Mouse (Mus musculus): ENCODE measurements around the gene Clybl. TPM values are rescaled to one million over a fixed set of nuclear protein-coding genes. Genes with fewer than 3 reads are reported as not detected.

Clybl gene
- total RNA-seq, 2 experiments from 2014 or later = 17.9 to 23.4 TPM

DNA sequence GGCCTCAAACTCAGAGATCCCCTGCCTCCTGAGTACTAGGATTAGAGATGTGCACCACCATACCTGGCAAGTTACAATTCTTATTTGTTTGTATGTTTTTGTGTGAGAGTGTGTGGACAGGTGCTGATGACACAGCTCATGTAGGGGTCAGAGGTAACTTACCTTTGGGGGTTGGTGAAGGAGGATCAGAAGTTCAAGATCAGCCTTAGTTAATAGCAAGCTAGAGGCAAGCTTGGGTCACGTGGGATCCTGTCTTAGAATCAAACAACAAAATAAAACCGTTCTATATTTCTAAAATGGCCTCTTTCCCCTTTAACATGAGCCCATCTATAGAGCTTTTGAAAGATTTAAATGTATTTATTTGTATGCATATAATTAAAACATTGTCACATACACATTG, 9.0 kb downstream of the Clybl start:
- DNase-seq (ENCODE audit: low spot score in 2 of 2) = no peak
- intact Hi-C loops (cut with DNase I) = loop anchor here (10.0 kb wide), 1 partner anchor 1164 kb away; no protein-coding TSS in a partner anchor

DNA sequence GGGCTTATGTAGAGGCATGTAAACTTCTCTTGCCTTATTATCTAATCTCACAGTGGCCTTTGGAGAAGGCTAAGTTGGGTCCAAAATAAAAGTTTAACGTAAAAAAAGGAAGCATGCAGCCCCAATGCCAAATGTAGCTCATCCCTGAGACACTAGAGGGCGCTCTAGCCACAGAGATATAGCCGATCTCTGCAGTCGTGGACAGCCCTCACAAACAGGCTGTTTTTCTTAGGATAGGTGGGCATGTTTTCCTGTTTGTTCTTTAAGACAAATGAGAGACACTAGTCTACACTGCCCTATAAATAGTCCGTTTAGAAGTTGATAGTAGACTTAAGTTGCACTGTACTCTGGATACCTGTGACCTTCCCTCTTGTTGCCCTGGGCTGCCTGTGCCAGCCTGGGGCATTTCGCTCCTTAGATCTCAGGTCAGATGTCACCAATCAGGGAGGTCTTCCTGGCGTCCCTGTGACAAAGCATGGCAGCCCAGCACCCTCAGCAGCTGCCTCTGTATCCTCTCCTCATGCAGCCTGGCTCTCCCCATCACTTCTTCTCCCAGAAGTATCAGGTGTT, 9.5 kb downstream of the Clybl start:
- DNase-seq (ENCODE audit: low spot score in 2 of 2) = peak; percentile 76 to 80
- intact Hi-C loops (cut with DNase I) = loop anchor here (10.0 kb wide), 1 partner anchor 1164 kb away; no protein-coding TSS in a partner anchor

DNA sequence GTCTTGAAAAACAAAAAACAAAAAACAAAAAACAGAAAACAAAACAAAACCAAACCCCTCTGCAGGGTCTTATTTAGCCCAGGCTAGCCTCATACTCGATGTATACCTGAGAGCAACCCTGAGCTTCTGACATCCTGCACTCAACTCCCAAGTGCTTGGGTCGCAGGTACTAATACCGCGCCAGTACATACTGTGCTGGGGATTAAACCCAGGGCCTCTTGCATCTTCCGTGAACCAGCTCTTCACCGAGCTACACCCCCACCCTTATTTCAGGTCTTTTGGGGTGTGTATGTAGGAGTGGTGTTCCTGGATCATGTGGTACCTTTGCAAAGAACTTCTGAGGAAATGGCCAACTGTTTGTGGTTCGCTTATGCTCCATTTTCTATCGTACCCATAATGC, 13.1 kb downstream of the Clybl start:
- no peak for DNase-seq (ENCODE audit: low spot score in 2 of 2)
- intact Hi-C loops (cut with DNase I) = loop anchor here (10.0 kb wide), 1 partner anchor 1160 kb away; no protein-coding TSS in a partner anchor

DNA sequence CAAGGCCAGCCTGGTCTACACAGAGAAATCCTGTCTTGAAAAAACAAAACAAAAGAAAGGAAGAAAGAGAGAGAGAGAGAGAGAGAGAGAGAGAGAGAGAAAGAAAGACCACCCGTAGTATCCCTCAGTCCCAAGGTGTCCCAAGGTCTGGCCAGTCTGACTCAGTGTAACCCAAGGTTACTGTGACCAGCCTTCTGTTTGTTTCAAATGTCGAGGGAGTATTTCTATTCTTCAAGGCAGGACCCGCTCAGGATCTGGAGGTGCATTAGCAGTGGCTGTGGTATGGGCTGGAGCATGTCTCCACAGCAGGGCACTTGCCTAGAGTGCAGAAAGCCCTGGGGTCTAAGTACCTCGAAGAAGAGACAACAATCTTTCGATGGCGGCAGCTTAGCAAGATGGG, 15.3 kb downstream of the Clybl start:
- no peak for DNase-seq (ENCODE audit: low spot score in 2 of 2)
- intact Hi-C loops (cut with DNase I) = loop anchor here (10.0 kb wide), 1 partner anchor 1158 kb away; no protein-coding TSS in a partner anchor

DNA sequence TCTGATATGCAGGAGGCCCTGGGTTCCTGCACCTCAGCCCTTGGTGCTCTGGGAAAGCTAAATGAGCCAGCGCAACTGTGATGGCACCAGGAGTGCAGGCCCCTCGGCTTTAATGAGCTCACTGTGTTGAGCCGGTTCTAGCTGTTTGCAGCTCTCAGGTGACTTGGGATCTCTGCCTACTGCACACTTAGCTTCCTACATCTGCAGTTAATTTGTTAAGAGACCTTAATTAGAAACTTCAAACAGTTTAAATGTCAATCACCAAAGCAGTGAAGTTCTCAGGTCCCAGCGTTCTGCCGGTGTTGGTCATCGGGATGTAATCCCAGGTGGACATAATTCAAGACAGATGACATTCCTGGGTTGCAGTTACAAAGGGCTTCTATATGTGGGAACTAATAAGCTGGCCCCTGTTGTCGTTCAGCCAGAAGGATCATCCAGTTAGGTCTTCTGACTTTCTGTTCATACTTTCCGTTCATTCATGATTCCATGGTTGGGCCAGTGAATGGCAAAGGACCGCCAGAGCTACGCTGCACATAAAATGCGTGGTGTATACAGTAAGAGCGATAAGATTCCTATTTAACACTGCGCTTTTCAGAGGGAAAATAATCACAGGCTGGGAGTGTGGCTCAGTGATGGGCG, 18.9 kb downstream of the Clybl start:
- intact Hi-C loops (cut with DNase I) = no loop called here
- DNase-seq (ENCODE audit: low spot score in 2 of 2) = no peak

DNA sequence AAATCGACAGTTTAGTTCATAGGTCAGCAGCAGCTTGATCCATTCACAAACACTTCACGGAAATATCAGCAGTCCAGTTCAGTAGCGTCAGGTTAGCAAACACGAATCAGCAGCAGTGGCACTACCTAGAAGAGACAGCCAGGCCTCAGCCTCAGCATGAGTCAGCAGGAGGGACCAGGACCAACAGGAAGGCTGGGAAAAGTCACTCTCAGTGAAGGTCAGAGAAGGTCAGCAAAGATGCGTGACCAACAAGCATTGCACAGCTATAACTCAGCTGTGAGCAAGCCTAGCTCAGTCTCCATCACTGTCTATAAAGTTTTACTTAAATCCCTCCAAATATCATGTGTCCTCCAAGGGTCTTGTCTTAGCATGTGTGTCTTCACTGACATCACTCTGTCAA, 27.7 kb downstream of the Clybl start:
- intact Hi-C loops (cut with DNase I) = no loop called here
- DNase-seq (ENCODE audit: low spot score in 2 of 2) = no peak

DNA sequence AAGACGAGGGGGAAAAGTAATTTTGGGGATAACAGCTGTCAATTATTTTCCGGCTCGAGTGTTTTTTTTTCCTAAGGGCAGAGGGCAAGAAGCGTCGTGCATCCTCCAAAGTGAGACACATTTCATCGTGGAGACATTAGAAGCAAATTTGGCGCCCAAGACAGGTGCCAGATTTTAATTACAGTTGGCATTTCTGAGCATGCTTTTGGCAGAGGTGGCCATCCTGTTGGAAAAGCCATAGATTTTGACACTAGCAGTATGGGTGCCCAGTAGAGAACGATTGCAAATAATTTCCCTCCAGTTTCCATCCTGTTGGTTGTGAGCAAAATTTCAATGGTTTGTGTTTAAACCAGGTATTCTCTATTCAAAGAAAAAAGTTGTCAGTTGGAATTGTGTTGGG, 32.1 kb downstream of the Clybl start:
- DNase-seq (ENCODE audit: low spot score in 2 of 2) = no peak
- intact Hi-C loops (cut with DNase I) = no loop called here

DNA sequence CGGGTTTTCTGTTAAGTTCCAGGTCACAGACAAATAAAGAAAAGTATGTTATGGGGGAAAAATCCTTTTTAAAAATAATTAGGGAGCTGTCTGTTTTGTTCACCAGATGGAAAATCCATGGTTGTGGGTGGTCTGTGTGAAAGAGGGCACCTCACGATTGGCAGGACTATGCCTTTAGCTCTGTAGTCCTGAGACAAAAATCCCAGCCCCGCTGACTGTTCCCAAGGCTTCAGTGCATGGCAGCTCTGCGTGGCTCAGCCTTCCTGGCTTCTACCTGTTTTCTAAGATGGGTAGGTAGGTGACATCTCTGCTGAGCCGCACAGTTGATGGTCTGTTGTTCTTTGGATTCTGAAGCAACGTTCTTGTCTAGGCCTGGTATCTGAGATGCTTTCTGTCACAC, 32.6 kb downstream of the Clybl start:
- DNase-seq (ENCODE audit: low spot score in 2 of 2) = no peak
- intact Hi-C loops (cut with DNase I) = no loop called here

DNA sequence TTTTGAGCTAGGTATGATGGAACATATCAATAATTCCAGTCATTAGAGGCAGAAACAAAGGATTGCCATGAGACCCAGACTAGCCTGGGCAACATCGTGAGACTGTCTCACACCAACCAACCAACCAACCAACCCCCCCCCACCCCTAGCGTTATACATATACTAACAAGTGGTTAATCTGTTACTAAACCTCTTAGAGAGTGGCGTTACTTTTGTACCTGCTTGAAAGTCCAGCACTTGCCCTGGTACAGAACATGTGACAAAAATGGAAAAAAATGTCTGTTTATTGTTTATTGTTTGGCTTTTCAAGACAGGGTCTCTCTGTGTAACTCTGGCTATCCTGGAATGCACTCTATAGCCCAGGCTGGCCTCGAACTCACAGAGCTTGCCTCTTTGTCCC, 35.7 kb downstream of the Clybl start:
- intact Hi-C loops (cut with DNase I) = no loop called here
- no peak for DNase-seq (ENCODE audit: low spot score in 2 of 2)

DNA sequence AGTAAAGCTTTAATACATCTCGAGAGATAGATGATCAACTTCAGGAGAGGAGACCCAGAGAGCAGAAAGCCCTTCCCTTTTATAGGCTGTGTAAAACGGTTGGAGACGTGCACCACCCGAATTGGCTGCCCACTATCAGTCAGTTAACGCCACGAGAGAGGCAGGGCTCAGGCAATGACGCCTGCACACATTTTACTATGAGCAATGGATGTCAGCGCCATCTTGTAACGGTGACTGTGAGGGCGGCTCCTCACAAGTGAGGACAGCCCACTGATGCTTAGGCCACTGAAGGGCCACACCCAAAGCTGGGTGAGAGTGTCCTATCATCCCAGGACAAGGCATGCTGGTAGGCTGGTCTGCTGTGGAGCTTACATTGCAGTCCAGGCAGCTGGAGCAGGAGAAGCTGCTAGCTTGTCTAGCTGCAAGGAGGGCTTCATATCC, 41.5 kb downstream of the Clybl start:
- intact Hi-C loops (cut with DNase I) = loop anchor here (2.0 kb wide), 1 partner anchor 654 kb away; no protein-coding TSS in a partner anchor
- no peak for DNase-seq (ENCODE audit: low spot score in 2 of 2)

DNA sequence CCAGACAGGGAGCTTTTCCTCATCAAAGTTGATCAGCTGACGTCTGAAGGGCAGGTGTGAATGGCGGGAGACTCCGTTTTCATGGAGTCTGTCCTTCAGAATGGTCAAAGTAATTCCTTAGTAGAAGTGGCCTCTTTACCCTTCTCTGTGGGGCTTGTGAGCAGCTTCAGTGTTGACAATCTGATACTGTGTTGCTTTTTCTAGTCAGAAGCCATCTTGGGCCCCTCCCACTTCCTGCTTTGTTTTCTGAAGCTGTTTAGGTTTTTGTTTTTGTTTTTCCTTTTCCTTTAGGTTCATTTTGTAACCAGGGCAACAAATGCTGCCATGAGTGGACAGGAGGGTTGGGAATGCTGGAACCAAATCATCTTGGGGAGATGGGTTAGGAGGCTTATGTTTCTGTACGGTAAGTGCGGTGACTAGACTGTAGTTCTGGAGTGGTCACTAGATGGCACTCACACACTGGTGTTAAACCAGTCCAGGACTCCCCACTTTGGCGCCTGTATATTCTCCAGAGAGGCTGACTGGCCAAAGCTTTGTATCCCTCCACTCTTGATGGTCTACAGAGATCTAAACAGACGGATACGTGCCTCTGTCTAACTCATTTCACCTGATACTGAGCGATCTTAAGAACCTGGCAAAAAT, 42.1 kb downstream of the Clybl start:
- peak; percentile 86 to 92 for DNase-seq (ENCODE audit: low spot score in 2 of 2)
- intact Hi-C loops (cut with DNase I) = loop anchor here (2.0 kb wide), 1 partner anchor 653 kb away; no protein-coding TSS in a partner anchor

DNA sequence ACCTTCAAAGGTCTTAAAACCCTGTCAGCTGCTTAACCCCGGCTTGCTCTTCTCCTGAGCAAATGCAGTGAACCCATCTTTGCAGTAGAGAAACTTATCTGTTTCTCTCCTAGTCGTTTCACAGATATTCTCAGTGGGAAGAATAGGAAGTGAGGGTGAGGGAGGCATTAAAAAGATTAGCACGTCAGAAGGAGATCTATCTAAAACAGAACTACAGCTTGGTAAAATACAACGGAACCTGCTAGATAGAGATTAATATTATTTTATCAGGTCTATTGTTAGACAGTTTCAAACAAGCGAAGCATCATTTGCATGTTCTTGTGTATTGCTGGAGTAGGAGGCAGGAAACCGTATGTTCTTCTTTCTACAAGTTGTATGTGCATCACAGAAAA, 42.6 kb downstream of the Clybl start:
- intact Hi-C loops (cut with DNase I) = no loop called here
- DNase-seq (ENCODE audit: low spot score in 2 of 2) = no peak

DNA sequence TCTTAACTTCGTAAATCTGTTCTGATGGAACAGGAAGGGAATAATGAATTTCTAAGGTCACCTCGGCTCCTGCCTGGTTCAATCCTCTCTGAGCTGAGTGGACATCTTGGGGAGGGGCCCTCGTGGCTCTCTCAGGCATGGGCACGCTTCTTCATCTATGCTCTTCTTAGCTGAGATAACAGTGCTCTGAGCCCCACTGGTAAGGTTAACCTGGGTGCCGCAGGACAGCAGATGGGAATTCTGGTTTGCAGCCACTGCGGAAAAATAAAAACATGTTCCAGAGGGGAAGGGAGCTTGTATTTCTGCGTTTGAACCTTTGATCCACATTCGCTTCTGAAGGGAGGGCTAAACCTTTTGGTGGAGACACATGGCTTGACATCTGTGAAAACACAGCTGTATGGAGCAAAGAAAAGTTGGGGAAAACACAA, 43.0 kb downstream of the Clybl start:
- no peak for DNase-seq (ENCODE audit: low spot score in 2 of 2)
- intact Hi-C loops (cut with DNase I) = no loop called here

DNA sequence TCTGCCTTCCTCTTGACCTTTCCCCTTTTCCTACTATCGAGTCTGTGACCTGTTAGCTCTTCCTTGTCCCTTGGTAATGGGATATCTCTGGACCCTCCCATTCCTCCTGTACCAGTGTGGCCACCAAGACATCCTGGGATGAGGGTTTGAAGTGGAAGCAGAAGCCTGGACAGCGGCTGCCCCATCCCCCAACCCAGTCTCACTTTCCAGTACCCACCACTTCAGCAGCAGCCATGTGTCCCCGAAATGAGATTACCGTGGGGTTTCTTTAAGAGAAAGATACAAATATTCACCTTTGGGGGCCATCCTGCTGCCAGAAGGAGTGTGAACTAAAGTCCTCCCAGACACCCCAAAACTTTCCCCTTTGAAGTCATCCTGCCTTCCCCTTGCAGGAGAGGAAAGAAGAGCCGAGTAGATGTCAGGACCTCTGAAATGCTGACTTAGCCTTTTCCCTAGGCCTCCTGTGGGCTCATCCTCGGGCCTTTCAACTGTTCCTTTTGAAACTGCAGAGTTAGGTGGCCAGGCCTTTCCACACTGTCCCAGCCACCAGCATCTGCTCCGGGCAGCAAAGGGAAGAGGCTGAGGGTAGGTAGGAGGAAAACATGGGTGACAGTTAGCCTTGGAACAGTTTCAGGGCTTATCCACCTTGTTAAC, 44.1 kb downstream of the Clybl start:
- intact Hi-C loops (cut with DNase I) = loop anchor here (5.0 kb wide), 2 partner anchors 227 to 252 kb away; partner anchors contain the start of genes Gm5089 and Zic2
- no peak for DNase-seq (ENCODE audit: low spot score in 2 of 2)

DNA sequence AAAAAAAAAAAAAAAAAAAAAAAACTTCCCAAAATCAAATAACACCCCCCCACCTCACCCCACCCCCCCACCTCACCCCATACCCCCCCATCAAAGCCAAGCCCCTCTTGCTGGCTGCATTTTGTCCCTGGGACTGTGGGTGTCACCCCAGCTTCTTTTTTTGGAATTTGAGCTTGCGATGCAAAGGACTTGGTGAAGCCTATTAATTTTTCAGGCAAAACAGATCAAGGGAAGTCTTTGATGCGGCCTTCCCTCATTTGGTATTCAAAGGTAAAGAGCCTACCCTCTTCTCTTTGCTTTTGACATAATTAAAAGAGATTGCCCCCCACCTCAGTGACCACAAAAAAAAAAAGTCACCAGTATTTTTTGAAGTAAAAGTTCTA, 44.6 kb downstream of the Clybl start:
- intact Hi-C loops (cut with DNase I) = loop anchor here (5.0 kb wide), 2 partner anchors 226 to 251 kb away; partner anchors contain the start of genes Gm5089 and Zic2
- no peak for DNase-seq (ENCODE audit: low spot score in 2 of 2)

DNA sequence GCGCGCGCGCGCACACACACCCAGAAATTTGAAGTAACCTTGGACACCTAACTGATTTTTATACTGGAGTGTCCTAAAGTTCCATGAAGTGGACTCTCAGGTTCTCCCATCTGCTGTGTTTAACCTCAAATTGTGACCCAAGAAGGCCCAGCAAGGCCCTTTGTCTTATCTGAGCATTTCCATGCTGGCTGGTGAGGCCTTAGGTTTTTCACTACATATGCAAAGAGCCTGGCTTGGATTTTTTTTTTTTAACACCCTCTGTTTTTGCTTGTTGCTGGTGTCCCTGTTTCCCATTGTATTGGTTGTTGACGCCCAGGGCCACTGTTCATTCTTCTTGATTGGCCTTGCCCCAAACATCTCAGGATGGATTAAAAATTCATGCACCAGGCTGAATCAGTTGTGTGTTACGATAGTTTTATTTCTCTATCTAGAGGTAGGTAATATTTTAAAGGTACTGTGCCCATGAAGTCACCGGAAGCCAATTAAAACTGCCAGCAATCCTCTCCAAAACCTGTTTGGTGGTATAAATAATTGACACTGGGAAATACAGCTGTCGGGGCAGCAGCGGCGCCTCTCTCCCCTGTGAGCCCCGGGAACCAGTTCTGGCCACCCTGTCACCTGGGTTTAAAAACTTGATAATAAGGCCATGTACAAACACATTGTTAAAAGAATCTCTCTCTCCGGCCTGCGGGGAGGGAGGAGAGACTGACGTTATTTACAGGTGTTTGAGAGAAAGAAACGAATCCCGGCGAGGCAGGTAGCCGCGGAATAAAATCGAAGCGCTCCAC, 45.4 kb downstream of the Clybl start:
- intact Hi-C loops (cut with DNase I) = loop anchor here (5.0 kb wide), 2 partner anchors 225 to 250 kb away; partner anchors contain the start of genes Gm5089 and Zic2
- DNase-seq (ENCODE audit: low spot score in 2 of 2) = no peak

DNA sequence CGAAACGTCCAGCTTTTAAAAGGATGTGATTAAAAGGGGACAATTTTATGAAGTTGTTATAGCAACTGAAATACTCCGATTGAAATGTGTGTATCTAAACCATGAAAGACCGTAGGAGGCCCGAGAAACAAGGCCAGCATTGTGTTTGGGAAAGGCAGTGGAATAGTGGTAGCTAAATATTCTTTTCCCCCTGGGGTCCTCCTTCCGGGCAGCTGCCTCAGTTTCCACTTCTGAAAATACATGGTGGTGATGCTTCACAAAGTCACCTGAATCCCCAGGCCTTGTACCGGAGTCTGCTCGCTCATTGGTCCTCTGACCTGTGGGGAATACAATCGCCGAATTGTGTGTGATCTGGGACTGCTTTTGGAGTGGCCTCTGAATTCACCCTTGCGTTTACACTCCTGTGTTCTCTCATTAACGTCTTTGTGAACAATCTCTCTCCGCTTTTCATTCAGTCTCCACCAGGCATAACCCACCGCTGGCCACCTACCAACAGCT, 46.0 kb downstream of the Clybl start:
- no peak for DNase-seq (ENCODE audit: low spot score in 2 of 2)
- intact Hi-C loops (cut with DNase I) = loop anchor here (5.0 kb wide), 2 partner anchors 225 to 250 kb away; partner anchors contain the start of genes Gm5089 and Zic2

DNA sequence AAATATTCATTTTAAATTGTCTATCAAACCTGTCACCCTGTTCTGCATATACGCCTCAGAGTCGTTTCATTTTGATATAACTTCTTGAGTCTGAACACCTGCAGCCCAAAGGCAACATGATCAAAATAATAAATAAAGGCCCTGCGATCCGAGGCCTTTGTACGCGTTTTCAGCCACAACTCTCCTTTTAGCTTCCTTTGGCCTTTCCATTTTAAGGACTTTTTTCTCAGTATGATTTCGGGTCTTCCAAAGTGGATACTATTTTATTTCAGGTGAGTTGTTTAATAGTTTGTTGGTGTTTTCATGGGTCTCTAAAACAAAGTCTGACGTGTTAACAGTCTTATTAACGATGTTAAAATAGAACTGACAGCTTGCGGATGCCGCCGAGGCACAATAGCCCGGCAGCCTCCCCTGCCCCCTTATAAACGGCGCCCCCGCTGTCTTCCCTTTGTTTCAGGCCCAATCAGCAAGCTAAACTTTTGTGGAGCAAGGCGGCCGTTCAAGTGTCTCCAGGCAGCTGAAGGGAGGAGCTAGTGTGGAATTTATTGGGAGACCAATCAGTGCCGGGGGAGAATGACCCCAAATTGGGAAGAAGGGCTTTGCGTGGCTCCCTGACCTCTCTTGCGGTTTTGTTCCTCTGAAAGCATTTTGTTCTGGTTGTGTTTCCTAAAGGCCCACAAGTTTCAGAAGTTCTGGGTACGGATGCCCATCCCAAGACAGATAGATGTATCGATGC, 47.5 kb downstream of the Clybl start:
- intact Hi-C loops (cut with DNase I) = loop anchor here (5.0 kb wide), 2 partner anchors 223 to 248 kb away; partner anchors contain the start of genes Gm5089 and Zic2

More for the DNA sequence above, 47.5 kb downstream of the Clybl start:
- no peak for DNase-seq (ENCODE audit: low spot score in 2 of 2)

Data from left cerebral cortex, postnatal 14 days (tissue).